Mouse (Mus musculus) liver, adult 2 months (tissue): ENCODE measurements around the gene Fsd2.

ENCODE experiments used
- CTCF ChIP-seq: fragments of 200-500 bp; IDR thresholded peaks from 2 replicates; pipeline ENCODE4 v1.5.1; 2011; ENCODE audit warnings: low read depth, low read length, control low read depth
- POLR2A ChIP-seq: fragments of 200-500 bp; IDR thresholded peaks from 2 replicates; pipeline ENCODE4 v1.6.1; 2011; ENCODE audit warnings: low read length, control low read depth; ENCODE audit not compliant: insufficient read depth; ENCODE audit errors: extremely low read depth

- no peak for TF ChIP-seq CTCF
- TF ChIP-seq POLR2A: no peak
These were observed 16.8 kb upstream of the Fsd2 start for GRCm38 (mm10) chr7:81583512-81583911.
